Mouse (Mus musculus) intestine, embryonic 16.5 days (tissue): ENCODE measurements at regions not wholly inside any gene's neighbourhood (a gene's known extent, or its start where the extent isn't known, plus 50 kb on each side); places are given as distances from the start of the nearest gene placed in this dataset.
A peak's percentile ranks its signal among the peaks of the same experiment; 100 is the strongest.

Experiments
- ATAC-seq: fragments of 200-750 bp; cut with Nextera tagmentation; 2 replicates; pipeline ENCODE4 v1.8.0; 2017; ENCODE audit warnings: moderate TSS enrichment, moderate library complexity
- H3K27ac ChIP-seq: fragments of 300-500 bp; sonication (generic); 2 replicates; pipeline ENCODE4 v1.5.1; 2014; ENCODE audit warnings: mild to moderate bottlenecking, low read length
- H3K27me3 ChIP-seq: fragments of 300-500 bp; sonication (generic); replicated peaks from 2 replicates; pipeline ENCODE4 v1.6.1; 2014; ENCODE audit warnings: low read length, control low read depth, mixed read lengths; ENCODE audit not compliant: control insufficient read depth, insufficient read depth
- H3K36me3 ChIP-seq: fragments of 300-500 bp; sonication (generic); 2 replicates; pipeline ENCODE4 v1.6.1; 2014; ENCODE audit warnings: low read length, control low read depth; ENCODE audit not compliant: control insufficient read depth, insufficient read depth
- H3K4me1 ChIP-seq: fragments of 300-500 bp; sonication (generic); 2 replicates; pipeline ENCODE4 v1.6.1; 2014; ENCODE audit warnings: low read length, control low read depth, mixed read lengths; ENCODE audit not compliant: control insufficient read depth, insufficient read depth
- H3K4me2 ChIP-seq: fragments of 300-500 bp; sonication (generic); 2 replicates; pipeline ENCODE4 v1.6.1; 2014; ENCODE audit warnings: low read depth, low read length, control low read depth
- H3K4me3 ChIP-seq: fragments of 300-500 bp; sonication (generic); 2 replicates; pipeline ENCODE4 v1.5.1; 2014; ENCODE audit warnings: mild to moderate bottlenecking, low read length
- H3K9ac ChIP-seq: fragments of 300-500 bp; sonication (generic); 2 replicates; pipeline ENCODE4 v1.6.1; 2014; ENCODE audit warnings: low read depth, low read length
- H3K9me3 ChIP-seq: fragments of 300-500 bp; sonication (generic); 2 replicates; pipeline ENCODE4 v1.6.1; 2016; ENCODE audit warnings: low read length, control low read depth; ENCODE audit not compliant: control insufficient read depth
- WGBS: fragments of 180-500 bp; shearing (Covaris S2); extraction: QIAGEN DNeasy Blood & Tissue Kit; methylation state at CpG from one replicate; pipeline ENCODE4 v1.1.7; 2014; 5-methylcytosine and 5-hydroxymethylcytosine counted together

- no peaks in the 10 kb centered on the region for H3K36me3 ChIP-seq
- WGBS, result 90% methylated on average over 1 of the region's 1 CpGs
These were observed 252.0 kb upstream of the Jun start for GRCm38 (mm10) chr4:95304006-95304405.

GRCm38 (mm10) chr4:95307134-95307533, 250.2 kb upstream of the Fggy start:
- H3K4me1 ChIP-seq, result peaks cover 8% of the 10 kb centered on the region
- no peak overlapping the region for H3K4me2 ChIP-seq
- no peak for ATAC-seq
- H3K27me3 ChIP-seq, result no peaks in the 10 kb centered on the region
- H3K9ac ChIP-seq, result no peak overlapping the region
- H3K9me3 ChIP-seq, result no peaks in the 10 kb centered on the region
- H3K36me3 ChIP-seq, result no peaks in the 10 kb centered on the region
- WGBS, result 88% methylated on average over 2 of the region's 2 CpGs
- H3K27ac ChIP-seq, result no peak overlapping the region
- H3K4me3 ChIP-seq, result no peak overlapping the region

More at GRCm38 (mm10) chr4:95304006-95304405, 252.0 kb upstream of the Jun start:
- ATAC-seq, result no peak
- Histone ChIP-seq H3K4me3 (no peak overlapping the region), H3K4me2 (no peak overlapping the region), H3K27me3 (no peaks in the 10 kb centered on the region), H3K27ac (no peak overlapping the region), H3K4me1 (peaks cover 8% of the 10 kb centered on the region), H3K9ac (no peak overlapping the region), H3K9me3 (no peaks in the 10 kb centered on the region)

- no peak for ATAC-seq
- no peak overlapping the region for H3K4me3 ChIP-seq
These were observed 248.8 kb upstream of the Fggy start for GRCm38 (mm10) chr4:95308469-95308895.

GRCm38 (mm10) chr4:95310410-95310809, 246.9 kb upstream of the Fggy start:
- WGBS, result 59% methylated on average over 6 of the region's 6 CpGs
- no peak overlapping the region for H3K4me2 ChIP-seq
- no peaks in the 10 kb centered on the region for H3K4me1 ChIP-seq
- no peaks in the 10 kb centered on the region for H3K27me3 ChIP-seq
- H3K9ac ChIP-seq, result no peak overlapping the region
- no peaks in the 10 kb centered on the region for H3K9me3 ChIP-seq
- no peak for ATAC-seq
- H3K36me3 ChIP-seq, result no peaks in the 10 kb centered on the region
- H3K27ac ChIP-seq, result no peak overlapping the region
- no peak overlapping the region for H3K4me3 ChIP-seq

More at GRCm38 (mm10) chr4:95308469-95308895, 248.8 kb upstream of the Fggy start:
- no peaks in the 10 kb centered on the region for H3K9me3 ChIP-seq
- 47% methylated on average over 5 of the region's 5 CpGs for WGBS
- no peaks in the 10 kb centered on the region for H3K36me3 ChIP-seq
- H3K4me1 ChIP-seq, result peaks cover 5% of the 10 kb centered on the region
- H3K27me3 ChIP-seq, result no peaks in the 10 kb centered on the region
- no peak overlapping the region for H3K9ac ChIP-seq
- no peak overlapping the region for H3K4me2 ChIP-seq
- no peak overlapping the region for H3K27ac ChIP-seq

GRCm38 (mm10) chr4:95317821-95318290, 239.5 kb upstream of the Fggy start:
- H3K4me1 ChIP-seq, result peaks cover 17% of the 10 kb centered on the region
- WGBS, result 54% methylated on average over 3 of the region's 3 CpGs
- no peaks in the 10 kb centered on the region for H3K36me3 ChIP-seq
- H3K27ac ChIP-seq, result peak overlapping the region; percentile 24; the same call in 1 of the 2 replicates
- no peak overlapping the region for H3K9ac ChIP-seq
- H3K4me3 ChIP-seq, result no peak overlapping the region
- no peak overlapping the region for H3K4me2 ChIP-seq
- ATAC-seq, result peak; percentile 86
- no peaks in the 10 kb centered on the region for H3K9me3 ChIP-seq
- H3K27me3 ChIP-seq, result no peaks in the 10 kb centered on the region

GRCm38 (mm10) chr4:95318561-95318960, 238.7 kb upstream of the Fggy start:
- Histone ChIP-seq H3K9me3 (no peaks in the 10 kb centered on the region), H3K27me3 (no peaks in the 10 kb centered on the region), H3K4me3 (no peak overlapping the region), H3K4me2 (no peak overlapping the region), H3K27ac (peak overlapping the region; percentile 24; the same call in 1 of the 2 replicates), H3K9ac (no peak overlapping the region), H3K4me1 (peaks cover 17% of the 10 kb centered on the region), H3K36me3 (no peaks in the 10 kb centered on the region)
- WGBS, result 68% methylated on average over 1 of the region's 1 CpGs
- ATAC-seq, result no peak

GRCm38 (mm10) chr4:95319036-95319435, 238.3 kb upstream of the Fggy start:
- no peak overlapping the region for H3K4me3 ChIP-seq
- no peaks in the 10 kb centered on the region for H3K27me3 ChIP-seq
- no peak for ATAC-seq
- H3K4me2 ChIP-seq, result no peak overlapping the region
- no peak overlapping the region for H3K9ac ChIP-seq
- no peak overlapping the region for H3K27ac ChIP-seq
- 31% methylated on average over 6 of the region's 6 CpGs for WGBS
- no peaks in the 10 kb centered on the region for H3K9me3 ChIP-seq
- H3K4me1 ChIP-seq, result peaks cover 17% of the 10 kb centered on the region
- no peaks in the 10 kb centered on the region for H3K36me3 ChIP-seq

GRCm38 (mm10) chr4:95325861-95326260, 231.4 kb upstream of the Fggy start:
- no peak overlapping the region for H3K4me2 ChIP-seq
- H3K9me3 ChIP-seq, result no peaks in the 10 kb centered on the region
- H3K27me3 ChIP-seq, result no peaks in the 10 kb centered on the region
- ATAC-seq, result no peak
- no peak overlapping the region for H3K9ac ChIP-seq
- no peak overlapping the region for H3K27ac ChIP-seq
- 83% methylated on average over 1 of the region's 1 CpGs for WGBS
- no peak overlapping the region for H3K4me3 ChIP-seq
- H3K36me3 ChIP-seq, result no peaks in the 10 kb centered on the region
- no peaks in the 10 kb centered on the region for H3K4me1 ChIP-seq

GRCm38 (mm10) chr4:95339822-95340221, 217.5 kb upstream of the Fggy start:
- no peak overlapping the region for H3K4me3 ChIP-seq
- ATAC-seq, result no peak
- H3K9me3 ChIP-seq, result no peaks in the 10 kb centered on the region
- no peaks in the 10 kb centered on the region for H3K4me1 ChIP-seq
- H3K27ac ChIP-seq, result no peak overlapping the region
- H3K9ac ChIP-seq, result no peak overlapping the region
- H3K4me2 ChIP-seq, result no peak overlapping the region
- 92% methylated on average over 2 of the region's 2 CpGs for WGBS
- no peaks in the 10 kb centered on the region for H3K36me3 ChIP-seq
- no peaks in the 10 kb centered on the region for H3K27me3 ChIP-seq

- ATAC-seq, result no peak
- no peaks in the 10 kb centered on the region for H3K27me3 ChIP-seq
- 69% methylated on average over 3 of the region's 3 CpGs for WGBS
These were observed 216.4 kb upstream of the Fggy start for GRCm38 (mm10) chr4:95340926-95341325.

More at GRCm38 (mm10) chr4:95340926-95341325, 216.4 kb upstream of the Fggy start:
- no peak overlapping the region for H3K4me3 ChIP-seq
- H3K9me3 ChIP-seq, result no peaks in the 10 kb centered on the region
- no peak overlapping the region for H3K9ac ChIP-seq
- no peak overlapping the region for H3K4me2 ChIP-seq
- no peaks in the 10 kb centered on the region for H3K36me3 ChIP-seq
- no peaks in the 10 kb centered on the region for H3K4me1 ChIP-seq
- H3K27ac ChIP-seq, result no peak overlapping the region
